ENCODE assay signal across 8 mouse cellular contexts in genomic region chr14:22649985-22650984, GRCm38 (mm10).
DNase-seq lines count a peak whose midpoint lies in the region; ATAC-seq and TF ChIP-seq lines count a peak whose summit lies in the region.

No protein-coding gene starts in this region.

- H3K4me3 ChIP-seq in forebrain, embryonic 16.5 days (replicated peaks; ENCODE audit: low read length), result no peak overlapping the region
- no peak overlapping the region for H3K4me3 ChIP-seq in kidney, adult 2 months (ENCODE audit: insufficient read depth, low read depth, low read length)

- peak; percentile 39 for ATAC-seq in forebrain, embryonic 16.5 days
- ATAC-seq in megakaryocyte, adult 5-6 weeks (ENCODE audit: poor library complexity, severe bottlenecking), result no peak

- H3K4me2 ChIP-seq in forebrain, embryonic 16.5 days (ENCODE audit: low read length), result no peak overlapping the region

- 58% methylated on average over 17 of the region's 17 CpGs for WGBS in forebrain, embryonic 16.5 days
- 46% methylated on average over 17 of the region's 17 CpGs for WGBS in kidney, adult 2 months

- no peaks in the 10 kb centered on the region for H3K9me3 ChIP-seq in forebrain, embryonic 16.5 days (ENCODE audit: control insufficient read depth, low read length)

- H3K9ac ChIP-seq in forebrain, embryonic 16.5 days (replicated peaks; ENCODE audit: low read depth, low read length), result no peak overlapping the region

- TF ChIP-seq CTCF in kidney, adult 2 months (conservative IDR thresholded peaks at IDR 0.05; ENCODE audit: insufficient read depth, insufficient read length, low read depth, low read length), result no peak

- TF ChIP-seq POLR2A in kidney, adult 2 months (IDR thresholded peaks at IDR 0.05; ENCODE audit: low read depth, low read length), result no peak

- H3K36me3 ChIP-seq in forebrain, embryonic 16.5 days (ENCODE audit: control insufficient read depth, insufficient read depth), result no peaks in the 10 kb centered on the region
- no peaks in the 10 kb centered on the region for H3K36me3 ChIP-seq in kidney, adult 2 months (ENCODE audit: control insufficient read depth, insufficient read depth, low read length)

- H3K27ac ChIP-seq in forebrain, embryonic 16.5 days (ENCODE audit: low read length), result no peak overlapping the region
- H3K27ac ChIP-seq in kidney, adult 2 months (ENCODE audit: insufficient read depth, low read depth, low read length), result peak overlapping the region; percentile 83

- DNase-seq in adrenal gland, adult 8-10 months, result peak; percentile 15
- no peak for DNase-seq in adrenal gland, adult 18-20 months (ENCODE audit: low spot score in 2 of 2)
- DNase-seq in kidney, adult 2 months, result peak; percentile 70
- DNase-seq in lung, postnatal 10 days, result peak; percentile 82
- DNase-seq in frontal cortex, postnatal 25 days (ENCODE audit: low spot score in 2 of 2), result no peak
- DNase-seq in layer of hippocampus, postnatal 25 days (ENCODE audit: extremely low spot score in 1 of 2, low spot score in 1 of 2), result no peak

- peaks cover 13% of the 10 kb centered on the region for H3K4me1 ChIP-seq in forebrain, embryonic 16.5 days (replicated peaks; ENCODE audit: control insufficient read depth, insufficient read depth, low read length)
- peaks cover 34% of the 10 kb centered on the region; the same call in 1 of the 2 replicates for H3K4me1 ChIP-seq in kidney, adult 2 months (ENCODE audit: control insufficient read depth, insufficient read depth, low read length)

- no peaks in the 10 kb centered on the region for H3K27me3 ChIP-seq in forebrain, embryonic 16.5 days (replicated peaks; ENCODE audit: control insufficient read depth, insufficient read depth, low read length)
- H3K27me3 ChIP-seq in kidney, adult 2 months (replicated peaks; ENCODE audit: control insufficient read depth, insufficient read depth, low read length), result no peaks in the 10 kb centered on the region

Comparison
In these comparisons a context has a peak if more than half of its experiments do, and no peak if none do; other contexts are left out.
1. DNase-seq: peak in adrenal gland, adult 8-10 months (single experiment), kidney, adult 2 months (single experiment) and lung, postnatal 10 days (single experiment); none in adrenal gland, adult 18-20 months (0 of 2), frontal cortex, postnatal 25 days (0 of 2) and layer of hippocampus, postnatal 25 days (0 of 2).